Mouse (Mus musculus) kidney, adult 2 months (tissue): Measurements from ENCODE around the gene Lrcol1. TPM values are rescaled to one million over a fixed set of nuclear protein-coding genes. Genes with fewer than 3 reads are reported as not detected.

Source experiments
- DNase-seq: peaks from one replicate; pipeline ENCODE4 v3.0.0; 2021
- H3K27ac ChIP-seq: fragments of 200-500 bp; 2 replicates; pipeline ENCODE4 v1.5.1; 2012; ENCODE audit warnings: low read depth, low read length, control low read depth, inconsistent platforms; ENCODE audit not compliant: insufficient read depth
- H3K27me3 ChIP-seq: fragments of 200-500 bp; replicated peaks from 2 replicates; pipeline ENCODE4 v1.6.1; 2012; ENCODE audit warnings: mild to moderate bottlenecking, moderate library complexity, low read length, inconsistent platforms; ENCODE audit not compliant: control insufficient read depth, insufficient read depth
- H3K36me3 ChIP-seq: fragments of 200-500 bp; 2 replicates; pipeline ENCODE4 v1.6.1; 2012; ENCODE audit warnings: mild to moderate bottlenecking, moderate library complexity, low read length, inconsistent platforms; ENCODE audit not compliant: control insufficient read depth, insufficient read depth
- H3K4me1 ChIP-seq: fragments of 200-500 bp; 2 replicates; pipeline ENCODE4 v1.6.1; 2011; ENCODE audit warnings: low read length; ENCODE audit not compliant: control insufficient read depth, insufficient read depth
- H3K4me3 ChIP-seq: fragments of 200-500 bp; 2 replicates; pipeline ENCODE4 v1.5.1; 2011; ENCODE audit warnings: mild to moderate bottlenecking, low read depth, low read length, control low read depth; ENCODE audit not compliant: insufficient read depth
- CTCF ChIP-seq: fragments of 200-500 bp; conservative IDR thresholded peaks from 2 replicates; pipeline ENCODE4 v1.5.1; 2011; ENCODE audit warnings: low read depth, mild to moderate bottlenecking, control low read depth, low read length, moderate library complexity, mixed read lengths; ENCODE audit not compliant: insufficient read depth, insufficient read length
- POLR2A ChIP-seq: fragments of 200-500 bp; IDR thresholded peaks from one replicate; pipeline ENCODE4 v1.6.1; 2011; ENCODE audit warnings: low read depth, low read length, control low read depth
- WGBS: fragments of 180-500 bp; shearing (Covaris S2); methylation state at CpG from one replicate; pipeline ENCODE4 v1.1.7; 2018; 5-methylcytosine and 5-hydroxymethylcytosine counted together
- polyA plus RNA-seq: library from polyadenylated mRNA; depleted of rRNA; stranded (reverse); fragments of >200 nt; gene quantifications from 2 replicates; pipeline ENCODE4 v1.2.3, GENCODE M21; 2012

Lrcol1 gene
- polyA plus RNA-seq, 1 experiment = not detected

DNA sequence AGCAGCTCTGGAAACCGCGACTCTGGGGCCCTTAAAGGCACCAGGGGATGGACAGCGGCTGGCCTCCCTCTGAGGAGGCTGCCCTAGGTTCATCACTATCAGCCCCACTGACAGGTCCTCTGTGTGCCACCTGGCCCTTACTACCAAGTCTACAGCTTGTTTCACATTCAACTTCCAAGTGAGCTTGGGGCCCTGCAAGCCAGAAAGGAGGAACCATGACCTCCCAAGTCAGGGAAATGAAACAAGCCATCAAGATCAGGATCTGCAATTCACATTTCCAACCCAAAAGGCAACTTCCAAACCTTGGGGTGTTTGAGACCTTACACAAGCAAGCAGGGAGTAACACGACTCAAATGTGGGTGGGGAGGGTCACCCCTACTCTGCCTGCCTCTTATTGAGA is 40.7 kb downstream of the Lrcol1 start:
- peaks cover 8% of the 10 kb centered on the region for H3K4me1 ChIP-seq
- no peak overlapping the region for H3K27ac ChIP-seq
- no peaks in the 10 kb centered on the region for H3K27me3 ChIP-seq
- no peaks in the 10 kb centered on the region for H3K36me3 ChIP-seq
- DNase-seq = no peak
- H3K4me3 ChIP-seq = no peak overlapping the region
- TF ChIP-seq CTCF (no peak), POLR2A (no peak)
- WGBS = 79% methylated on average over 4 of the region's 4 CpGs

DNA sequence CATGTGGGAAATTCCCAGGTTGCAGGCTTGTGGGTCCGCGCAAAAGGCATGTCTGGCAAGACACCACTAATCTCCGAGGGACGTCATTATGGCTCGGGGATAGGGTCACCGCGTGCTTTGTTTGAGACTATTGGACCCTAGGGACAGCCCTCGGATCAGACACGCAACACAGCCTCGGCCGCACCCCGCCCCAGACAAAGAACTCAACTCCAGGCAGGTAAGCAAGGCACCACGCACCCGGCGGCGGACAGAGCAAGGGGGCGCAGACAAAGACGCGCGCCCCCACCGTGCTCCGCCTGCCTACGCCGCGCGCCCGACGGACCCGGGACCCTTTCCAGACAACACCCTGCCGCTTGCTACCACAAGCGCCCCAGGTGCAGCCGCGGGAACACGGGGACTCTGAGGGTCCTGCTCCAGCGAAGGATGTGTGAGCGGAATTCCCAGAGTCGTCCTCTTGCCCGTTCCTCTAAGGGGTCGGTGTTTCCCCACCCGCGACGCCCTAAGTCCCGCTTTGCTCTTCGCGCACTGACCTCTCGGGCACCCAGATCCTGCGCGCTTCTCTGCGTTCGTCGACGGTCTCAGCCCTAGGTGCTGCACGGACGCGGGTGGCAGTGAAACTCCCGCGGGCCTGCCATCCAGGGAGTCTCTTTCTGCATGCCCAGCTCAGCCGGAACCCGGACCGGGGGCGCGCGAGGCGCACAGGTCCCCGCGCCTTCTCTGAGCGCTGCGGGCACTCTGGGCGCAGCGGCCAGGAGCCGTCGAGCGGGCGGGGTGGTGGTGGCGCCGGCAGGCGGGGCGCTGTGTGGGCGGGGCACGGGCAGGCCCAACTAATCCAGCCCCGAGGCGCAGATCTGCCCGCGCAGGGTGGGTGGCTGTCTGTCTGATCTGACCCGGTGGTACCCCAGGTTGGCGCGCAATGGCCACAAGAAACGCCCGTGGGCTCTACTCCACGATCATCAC is 42.1 kb downstream of the Lrcol1 start:
- H3K4me3 ChIP-seq = peak overlapping the region; percentile 50
- 6% methylated on average over 90 of the region's 90 CpGs for WGBS
- H3K27ac ChIP-seq = no peak overlapping the region
- no peaks in the 10 kb centered on the region for H3K27me3 ChIP-seq
- no peak for TF ChIP-seq POLR2A
- no peak for TF ChIP-seq CTCF
- H3K36me3 ChIP-seq = no peaks in the 10 kb centered on the region
- peak; percentile 72 for DNase-seq
- peaks cover 12% of the 10 kb centered on the region for H3K4me1 ChIP-seq

DNA sequence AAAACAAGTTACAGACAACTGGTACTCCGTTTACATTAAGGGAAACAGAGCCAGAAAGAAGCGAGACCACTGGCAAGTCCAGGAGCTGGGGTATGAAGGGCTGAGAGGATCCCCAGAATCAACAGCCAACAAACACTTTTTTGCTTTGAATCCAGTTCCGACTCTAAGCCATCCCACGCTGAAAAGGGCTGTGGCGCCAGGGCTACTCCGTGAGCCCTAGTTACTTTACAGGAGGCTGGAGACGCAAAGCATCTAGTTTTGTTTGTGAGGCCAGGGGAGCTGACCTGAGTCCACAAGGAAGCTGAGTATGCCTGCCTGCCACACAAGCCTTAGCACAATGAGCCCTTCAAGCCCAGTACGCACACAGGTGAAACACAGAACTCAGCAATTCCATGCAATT is 42.8 kb downstream of the Lrcol1 start:
- 24% methylated on average over 8 of the region's 8 CpGs for WGBS
- no peak overlapping the region for H3K27ac ChIP-seq
- no peaks in the 10 kb centered on the region for H3K27me3 ChIP-seq
- H3K36me3 ChIP-seq = no peaks in the 10 kb centered on the region
- peak overlapping the region; percentile 50 for H3K4me3 ChIP-seq
- peaks cover 14% of the 10 kb centered on the region for H3K4me1 ChIP-seq
- DNase-seq = no peak
- TF ChIP-seq POLR2A (no peak), CTCF (no peak)

DNA sequence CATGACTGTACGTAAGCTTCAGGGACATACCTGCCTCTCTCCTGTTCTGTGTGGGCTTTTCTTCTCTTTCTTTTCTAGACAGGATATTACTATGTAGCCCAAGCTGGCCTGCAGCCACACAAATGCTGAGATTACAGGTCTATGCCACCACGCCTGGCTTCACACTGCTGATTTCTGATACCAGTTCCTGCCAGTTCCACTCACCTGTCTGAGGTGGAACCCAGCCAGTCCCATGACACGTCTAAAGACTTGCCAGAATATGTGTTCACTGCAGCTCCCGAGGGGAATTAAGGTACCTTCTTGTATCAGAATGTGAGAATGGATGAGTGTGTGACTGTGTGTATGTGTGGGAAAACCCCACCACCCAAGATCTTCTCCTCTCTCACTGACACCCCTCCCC is 46.1 kb downstream of the Lrcol1 start:
- Histone ChIP-seq H3K27me3 (no peaks in the 10 kb centered on the region), H3K27ac (no peak overlapping the region), H3K36me3 (no peaks in the 10 kb centered on the region), H3K4me3 (no peak overlapping the region), H3K4me1 (peaks cover 14% of the 10 kb centered on the region)
- peak; percentile 82 for DNase-seq
- TF ChIP-seq POLR2A = no peak
- TF ChIP-seq CTCF = no peak
- WGBS = 49% methylated on average over 4 of the region's 4 CpGs

DNA sequence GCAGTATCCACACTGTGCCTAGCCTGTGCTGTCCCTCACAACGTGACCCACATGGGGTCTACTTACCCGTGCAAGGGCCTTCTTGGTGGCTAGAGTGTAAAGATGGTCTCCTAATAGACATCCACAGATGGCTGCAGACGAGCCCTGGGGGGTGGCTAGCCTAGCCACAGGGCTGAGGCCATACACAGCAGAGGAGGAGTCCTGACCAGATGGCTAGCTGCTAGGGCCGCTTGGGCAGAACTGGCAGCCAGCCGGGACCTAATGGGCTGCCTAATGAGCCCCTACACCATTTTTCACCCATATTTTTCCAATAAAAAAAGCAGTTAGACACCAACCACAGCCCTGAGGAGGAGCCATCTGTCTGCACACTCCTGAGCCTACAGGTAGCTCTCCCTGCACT is 48.2 kb downstream of the Lrcol1 start:
- Histone ChIP-seq H3K4me1 (0 out of 2 replicates have a peak, but pooled peaks cover 8% of the 10 kb centered on the region), H3K27me3 (no peaks in the 10 kb centered on the region), H3K4me3 (no peak overlapping the region), H3K27ac (no peak overlapping the region), H3K36me3 (no peaks in the 10 kb centered on the region)
- 79% methylated on average over 5 of the region's 5 CpGs for WGBS
- DNase-seq = no peak
- TF ChIP-seq CTCF (no peak), POLR2A (no peak)

DNA sequence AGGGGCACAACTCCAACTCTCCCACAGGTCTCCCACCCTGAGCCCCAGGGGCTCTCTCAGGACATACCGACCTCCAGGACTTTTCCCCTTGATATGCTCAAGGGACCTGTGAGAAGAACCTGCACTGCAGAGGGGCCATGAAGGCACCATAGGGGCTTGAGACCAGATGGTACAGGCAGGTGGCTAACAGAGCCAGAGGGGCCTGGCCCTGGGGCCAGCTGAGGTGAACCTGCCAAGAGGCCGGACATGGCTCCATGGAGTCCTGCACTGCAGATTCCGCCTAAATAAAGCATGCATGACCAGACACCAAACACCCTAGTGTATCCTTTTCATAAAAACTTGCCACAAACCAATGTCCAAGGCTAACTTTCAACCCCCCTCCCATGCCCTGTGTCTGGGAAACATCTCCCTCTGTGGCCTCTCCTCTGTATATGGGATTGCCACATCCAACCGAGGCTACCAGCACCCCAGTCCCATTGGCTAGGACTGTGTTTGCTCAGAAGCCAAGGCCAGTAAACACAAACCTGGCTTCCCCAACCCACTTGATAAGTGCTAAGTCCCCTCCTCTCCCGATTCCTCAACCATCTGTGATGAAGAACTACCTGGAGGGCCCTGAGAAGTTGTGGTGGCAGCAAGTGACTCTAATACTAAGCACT is 50.6 kb downstream of the Lrcol1 start:
- 85% methylated on average over 5 of the region's 5 CpGs for WGBS
- Histone ChIP-seq H3K36me3 (no peaks in the 10 kb centered on the region), H3K27ac (no peak overlapping the region), H3K4me1 (0 out of 2 replicates have a peak, but pooled peaks cover 6% of the 10 kb centered on the region), H3K4me3 (no peak overlapping the region), H3K27me3 (no peaks in the 10 kb centered on the region)
- no peak for TF ChIP-seq POLR2A
- DNase-seq = no peak

DNA sequence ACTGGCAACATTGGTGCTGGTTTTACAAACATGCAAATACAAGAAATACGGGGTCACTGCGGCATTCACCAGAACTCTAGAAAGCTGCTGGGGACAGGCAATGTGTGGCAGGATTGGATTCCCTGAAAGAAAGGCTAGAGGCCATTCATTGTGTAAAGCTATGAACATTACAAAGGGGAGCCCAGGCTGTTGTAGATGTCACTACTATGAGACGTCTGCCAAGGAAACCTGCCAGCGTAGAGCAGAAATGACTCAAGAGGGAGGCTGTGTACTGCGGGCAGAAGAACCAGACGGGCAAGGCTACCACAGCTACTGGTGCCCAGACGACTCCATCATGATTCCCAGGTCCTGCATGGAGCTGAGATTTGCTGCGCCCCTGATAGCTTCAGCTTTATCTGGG is 56.6 kb downstream of the Lrcol1 start:
- no peaks in the 10 kb centered on the region for H3K4me1 ChIP-seq
- TF ChIP-seq POLR2A (no peak), CTCF (no peak)
- 95% methylated on average over 8 of the region's 8 CpGs for whole genome bisulfite sequencing

More for the DNA sequence above, 56.6 kb downstream of the Lrcol1 start:
- no peak for DNase-seq
- Histone ChIP-seq H3K36me3 (no peaks in the 10 kb centered on the region), H3K4me3 (no peak overlapping the region), H3K27me3 (no peaks in the 10 kb centered on the region), H3K27ac (no peak overlapping the region)
